Mouse (Mus musculus) small intestine, adult 2 months (tissue): ENCODE measurements at regions not wholly inside any gene's neighbourhood (a gene's known extent, or its start where the extent isn't known, plus 50 kb on each side); places are given as distances from the start of the nearest gene placed in this dataset.

ENCODE experiments used
- H3K27ac ChIP-seq: fragments of 200-500 bp; 2 replicates; pipeline ENCODE4 v1.5.1; 2012; ENCODE audit warnings: low read depth, low read length, control low read depth, inconsistent platforms; ENCODE audit not compliant: insufficient read depth
- H3K27me3 ChIP-seq: fragments of 200-500 bp; 2 replicates; pipeline ENCODE4 v1.6.1; 2012; ENCODE audit warnings: mild to moderate bottlenecking, moderate library complexity, low read length, inconsistent platforms; ENCODE audit not compliant: control insufficient read depth, insufficient read depth
- H3K36me3 ChIP-seq: fragments of 200-500 bp; 2 replicates; pipeline ENCODE4 v1.6.1; 2012; ENCODE audit warnings: mild to moderate bottlenecking, low read length, control low read depth, inconsistent platforms; ENCODE audit not compliant: control insufficient read depth, insufficient read depth
- H3K4me1 ChIP-seq: fragments of 200-500 bp; 2 replicates; pipeline ENCODE4 v1.6.1; 2012; ENCODE audit warnings: low read length, inconsistent platforms, mixed read lengths; ENCODE audit not compliant: control insufficient read depth, insufficient read depth, insufficient read length
- H3K4me3 ChIP-seq: fragments of 200-500 bp; 2 replicates; pipeline ENCODE4 v1.5.1; 2012; ENCODE audit warnings: low read depth, mild to moderate bottlenecking, control low read depth, inconsistent platforms, low read length, moderate library complexity
- CTCF ChIP-seq: fragments of 200-500 bp; IDR thresholded peaks from 2 replicates; pipeline ENCODE4 v1.5.1; 2012; ENCODE audit warnings: low read depth, mild to moderate bottlenecking, control low read depth, inconsistent platforms, low read length, moderate library complexity, mixed read lengths; ENCODE audit not compliant: insufficient replicate concordance, insufficient read length; ENCODE audit errors: extremely low read depth
- POLR2A ChIP-seq: fragments of 200-500 bp; IDR thresholded peaks from 2 replicates; pipeline ENCODE4 v1.6.1; 2012; ENCODE audit warnings: low read depth, mild to moderate bottlenecking, control low read depth, inconsistent platforms, low read length, moderate library complexity
- WGBS: fragments of 180-500 bp; shearing (Covaris S2); methylation state at CpG from one replicate; pipeline ENCODE4 v1.1.7; 2018; 5-methylcytosine and 5-hydroxymethylcytosine counted together

GRCm38 (mm10) chrX:95291676-95292075 lies 95.0 kb upstream of the Arhgef9 start:
- Histone ChIP-seq H3K27me3 (no peaks in the 10 kb centered on the region), H3K27ac (no peak overlapping the region), H3K36me3 (no peaks in the 10 kb centered on the region), H3K4me3 (no peak overlapping the region), H3K4me1 (no peaks in the 10 kb centered on the region)
- TF ChIP-seq POLR2A (no peak), CTCF (no peak)
- WGBS: 92% methylated on average over 5 of the region's 5 CpGs

- Histone ChIP-seq H3K27me3 (no peaks in the 10 kb centered on the region), H3K4me1 (no peaks in the 10 kb centered on the region), H3K27ac (no peak overlapping the region), H3K4me3 (no peak overlapping the region), H3K36me3 (no peaks in the 10 kb centered on the region)
- no peak for TF ChIP-seq CTCF
- no peak for TF ChIP-seq POLR2A
- WGBS: 20% methylated on average over 5 of the region's 5 CpGs
These were observed 85.4 kb upstream of the Arhgef9 start for GRCm38 (mm10) chrX:95282038-95282437.

- Histone ChIP-seq H3K27me3 (no peaks in the 10 kb centered on the region), H3K36me3 (no peaks in the 10 kb centered on the region), H3K4me3 (no peak overlapping the region), H3K4me1 (no peaks in the 10 kb centered on the region), H3K27ac (no peak overlapping the region)
- 27% methylated on average over 13 of the region's 13 CpGs for whole genome bisulfite sequencing
- TF ChIP-seq POLR2A (no peak), CTCF (peak; percentile 47; the same call in 1 of the 2 replicates)
These were observed 56.9 kb upstream of the Arhgef9 start for GRCm38 (mm10) chrX:95253517-95253916.
